In the genomic region with DNA sequence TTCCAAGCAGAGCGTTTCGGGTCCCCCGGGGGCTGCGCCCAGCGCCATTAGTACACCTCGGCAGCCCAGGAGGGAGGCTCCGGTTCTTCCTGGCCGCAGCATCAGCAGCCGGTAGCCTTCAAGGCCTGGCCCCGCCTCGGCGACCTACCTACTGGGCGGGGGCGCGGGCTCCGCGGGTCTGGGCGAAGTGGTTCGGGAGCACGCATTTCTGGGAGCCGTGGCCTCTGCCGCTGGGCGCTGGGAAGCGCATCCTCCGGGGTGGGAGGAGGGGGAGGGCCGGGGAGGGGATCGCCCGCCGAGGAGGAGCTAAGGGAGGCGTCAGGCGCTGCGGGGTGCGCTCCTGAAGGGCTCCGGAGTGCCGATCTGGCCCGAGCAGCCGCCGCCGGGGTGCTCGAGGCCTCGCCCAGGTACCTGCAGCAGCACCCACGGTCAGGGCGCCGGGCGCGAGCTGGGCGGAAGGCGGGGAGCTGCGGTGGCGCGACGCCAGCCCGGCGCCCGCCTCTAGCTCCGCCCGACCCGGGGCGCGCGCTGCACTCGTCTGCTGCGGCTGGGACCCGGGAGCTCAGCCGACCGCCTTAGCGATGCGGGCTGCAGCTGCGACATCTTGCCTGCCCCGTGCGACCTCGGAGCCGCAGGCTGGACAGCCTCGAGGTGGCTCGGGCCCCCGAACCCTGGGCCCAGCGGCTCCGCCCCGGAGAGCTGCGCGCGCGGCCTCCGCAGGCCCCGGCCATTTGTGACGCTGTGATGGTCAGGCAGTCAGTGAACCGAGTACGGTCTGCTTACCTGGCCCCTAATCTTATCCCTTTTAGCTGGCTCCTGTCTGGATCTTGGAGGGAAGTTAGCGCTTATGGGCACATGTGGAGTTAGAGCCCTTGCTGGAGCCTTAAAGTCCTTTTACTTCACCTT, we compare ENCODE assay signal across 8 mouse cellular contexts. TPM values are rescaled to one million over a fixed set of nuclear protein-coding genes. Genes with fewer than 3 reads are reported as not detected.
A peak's percentile ranks its signal among the peaks of the same experiment; 100 is the strongest.
DNase-seq lines count a peak whose midpoint lies in the region; ATAC-seq lines count a peak whose summit lies in the region.

A gene (minus strand): TSS at position 646 of the 906 bp plus-strand sequence.

- H3K4me1 ChIP-seq in hindbrain, embryonic 15.5 days (replicated peaks): peaks cover 7% of the 10 kb centered on the region

- no peaks in the 10 kb centered on the region for H3K27me3 ChIP-seq in hindbrain, embryonic 15.5 days

- under 1% methylated on average over 64 of the region's 89 CpGs for WGBS in hindbrain, embryonic 15.5 days

- H3K27ac ChIP-seq in hindbrain, embryonic 15.5 days (replicated peaks): peak within 1 kb of the TSS; percentile 97

- ATAC-seq in hindbrain, embryonic 15.5 days (ENCODE audit: low FRiP score, low read depth): peak; percentile 93
- peak; percentile 66 for ATAC-seq in megakaryocyte, adult 5-6 weeks (ENCODE audit: poor library complexity, severe bottlenecking)

- H3K9ac ChIP-seq in hindbrain, embryonic 15.5 days: peak within 1 kb of the TSS; percentile 89

- peak; percentile 54 for DNase-seq in WW6 (ENCODE audit: low read depth, low spot score)
- peak; percentile 93 to 94 for DNase-seq in cerebellum, postnatal 25 days
- DNase-seq in frontal cortex, postnatal 36 days (ENCODE audit: low spot score in 2 of 2): peak; percentile 78 to 80
- DNase-seq in left cerebral cortex, adult 8-10 months (ENCODE audit: low spot score in 2 of 2): peak; percentile 71 to 77
- peak; percentile 84 for DNase-seq in right cerebral cortex, adult 18-20 months
- peak; percentile 81 for DNase-seq in urinary bladder, adult 2 months (ENCODE audit: low spot score)

- peak within 1 kb of the TSS; percentile 59 for H3K4me2 ChIP-seq in hindbrain, embryonic 15.5 days

- peak within 1 kb of the TSS; percentile 75 for H3K4me3 ChIP-seq in hindbrain, embryonic 15.5 days

- H3K36me3 ChIP-seq in hindbrain, embryonic 15.5 days: no peaks in the 10 kb centered on the region

- no peaks in the 10 kb centered on the region for H3K9me3 ChIP-seq in hindbrain, embryonic 15.5 days

RNA-seq across cellular contexts. Expression of the gene that starts here (rescaled TPM):
- 18.9 and 20.5 TPM in 2 replicates for polyA plus RNA-seq in hindbrain, embryonic 15.5 days (2015; fragmentation: Nextera tagmentation; extraction: Ambion mirVana)
- total RNA-seq in left cerebral cortex, adult 8-10 months (2022): 100 to 1,000 TPM in 1 of 4 experiments, 10 to 100 TPM in 3; 82.1 to 111 (median 89.2) TPM
- 31.3 and 36.2 TPM in 2 replicates for total RNA-seq in megakaryocyte, adult 5-6 weeks (2015)
- total RNA-seq in megakaryocyte, adult 5-6 weeks (2017): 19.7 and 21.9 TPM in 2 replicates
- polyA plus RNA-seq in urinary bladder, adult 2 months (2012; rRNA removed): 17.8 and 19.1 TPM in 2 replicates

Comparison
In these comparisons a context has a peak if more than half of its experiments do, and no peak if none do; other contexts are left out.
1. Peak in every context shown above with its lines: DNase-seq, ATAC-seq, H3K4me3 ChIP-seq and H3K27ac ChIP-seq.